Mouse (Mus musculus): ENCODE results near the gene Zdhhc1. TPM values are rescaled to one million over a fixed set of nuclear protein-coding genes. Genes with fewer than 3 reads are reported as not detected.

Zdhhc1 gene
- polyA plus RNA-seq, 1 experiment from 2014 or later, result 68.3 TPM

DNA sequence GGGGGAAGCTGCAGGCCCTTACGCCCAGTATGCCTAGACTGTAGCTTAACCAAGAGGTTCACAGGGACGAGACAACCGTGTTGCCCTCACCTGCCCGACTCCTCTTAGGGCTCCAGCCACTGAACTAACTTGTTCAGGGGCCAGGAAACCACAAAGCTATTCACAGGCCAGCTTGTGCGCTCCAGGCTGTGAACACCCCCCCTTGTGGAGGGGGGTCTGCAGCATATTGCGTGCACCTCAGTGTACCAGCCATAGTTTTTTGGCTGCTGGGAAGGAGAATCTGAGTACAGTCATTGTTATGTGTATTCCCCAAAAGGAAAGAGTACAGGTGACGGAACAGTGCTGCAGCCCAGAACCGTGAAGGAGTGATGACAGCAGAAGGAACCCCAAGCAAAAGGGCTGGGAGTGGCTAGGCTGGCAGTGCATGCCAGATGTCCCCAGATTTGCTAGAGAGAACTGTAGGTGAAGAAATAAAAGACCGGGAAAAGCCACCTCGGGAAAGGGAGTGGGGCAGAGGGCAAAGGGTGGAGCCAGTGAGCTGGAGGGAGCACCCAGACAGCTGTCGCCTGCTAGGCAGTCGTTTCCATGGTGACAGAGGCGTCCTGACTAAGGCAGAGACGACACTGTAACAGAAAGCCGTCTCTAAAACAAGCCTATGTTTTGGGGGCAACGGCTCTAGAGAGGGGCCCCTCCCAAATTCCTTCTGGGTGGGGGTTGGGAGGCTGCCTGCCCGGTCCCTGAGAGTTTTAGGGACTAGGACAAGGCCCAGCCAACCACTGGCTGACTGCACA, 22.7 kb downstream of the Zdhhc1 start:
- DNase-seq (ENCODE audit: low read depth, low spot score) (no peak), ATAC-seq (no peak)
- CTCF ChIA-PET, result interaction anchor here (1.1 to 2.4 kb wide), 3 partner anchors 8 to 14 kb away, joined by 4 to 5 read pairs (median 5); no protein-coding TSS in a partner anchor
- POLR2A ChIA-PET, result no interaction called here
- no peak for TF ChIP-seq CTCF (IDR thresholded peaks at IDR 0.05)
- H3K27me3 ChIP-seq, result no peaks in the 10 kb centered on the region
- in situ Hi-C loops (cut with MboI; ENCODE audit: low pct_unique_long_range_greater_than_20kb), result no loop called here

- ATAC-seq, result no peak
- in situ Hi-C loops (cut with MboI; ENCODE audit: low pct_unique_long_range_greater_than_20kb), result no loop called here
- TF ChIP-seq CTCF (IDR thresholded peaks at IDR 0.05), result no peak
- ChIA-PET POLR2A (no interaction called here), CTCF (interaction anchor here (1.0 to 2.4 kb wide), 2 partner anchors 8 to 12 kb away, joined by 3 to 5 read pairs; no protein-coding TSS in a partner anchor)
- H3K27me3 ChIP-seq, result no peaks in the 10 kb centered on the region
- no peak for DNase-seq (ENCODE audit: low read depth, low spot score)
Measured at GRCm38 (mm10) chr8:105472983-105473382, 23.7 kb downstream of the Zdhhc1 start.

GRCm38 (mm10) chr8:105472414-105472932, 24.2 kb downstream of the Zdhhc1 start:
- no peak for TF ChIP-seq CTCF (IDR thresholded peaks at IDR 0.05)
- ChIA-PET POLR2A (no interaction called here), CTCF (interaction anchor here (1.0 to 2.4 kb wide), 2 partner anchors 8 to 12 kb away, joined by 3 to 5 read pairs; no protein-coding TSS in a partner anchor)
- H3K27me3 ChIP-seq, result no peaks in the 10 kb centered on the region
- ATAC-seq (no peak), DNase-seq (ENCODE audit: low read depth, low spot score) (no peak)
- in situ Hi-C loops (cut with MboI; ENCODE audit: low pct_unique_long_range_greater_than_20kb), result no loop called here

- POLR2A ChIA-PET, result interaction anchor here (1.7 kb wide), 1 partner anchor 10 kb away, joined by 9 read pairs; no protein-coding TSS in a partner anchor
Measured at GRCm38 (mm10) chr8:105471314-105472015, 25.2 kb downstream of the Zdhhc1 start, which contains the start of gene Tppp3. Gene Tppp3 (minus strand): TSS chr8:105471526.

DNA sequence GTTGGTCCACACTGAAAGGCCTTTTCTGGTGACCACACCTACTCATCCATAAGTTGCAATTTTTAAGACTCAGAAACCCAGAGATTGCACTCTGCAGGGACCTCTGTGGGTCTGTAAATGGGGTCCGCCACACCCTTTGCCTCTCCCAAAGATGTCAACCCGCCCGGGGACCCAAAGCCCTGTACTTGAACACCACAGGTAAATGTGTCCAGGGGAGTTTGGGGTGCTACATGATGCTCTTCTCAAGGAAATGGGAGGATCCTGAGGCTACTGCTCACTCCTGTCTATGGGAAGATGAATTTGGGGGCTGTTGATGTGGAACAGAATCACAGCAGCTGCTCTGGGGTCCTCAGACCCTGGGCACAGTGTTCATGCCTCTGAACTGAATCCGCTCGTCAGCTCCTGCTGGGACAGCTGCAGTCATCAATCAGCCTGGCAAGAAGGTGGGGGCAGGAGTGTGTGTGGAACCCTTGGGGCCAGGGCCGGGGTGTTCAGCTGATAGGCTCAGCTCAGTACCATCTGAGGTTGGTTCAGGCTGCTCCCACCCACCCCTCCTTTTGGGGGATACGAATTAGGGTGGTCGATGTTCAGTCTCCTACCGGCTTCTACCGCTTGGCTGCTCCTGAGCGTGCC, 25.9 kb downstream of the Zdhhc1 start:
- ChIA-PET CTCF (interaction anchor here (1.0 kb wide), 1 partner anchor 14 kb away, joined by 3 read pairs; no protein-coding TSS in a partner anchor), POLR2A (interaction anchor here (0.6 to 1.7 kb wide), 2 partner anchors 10 to 106 kb away, joined by 3 to 9 read pairs; no protein-coding TSS in a partner anchor)
- in situ Hi-C loops (cut with MboI; ENCODE audit: low pct_unique_long_range_greater_than_20kb), result no loop called here
- no peak for TF ChIP-seq CTCF (IDR thresholded peaks at IDR 0.05)
- no peaks in the 10 kb centered on the region for H3K27me3 ChIP-seq
- no peak for ATAC-seq
- no peak for DNase-seq (ENCODE audit: low read depth, low spot score)

More at GRCm38 (mm10) chr8:105471314-105472015, 25.2 kb downstream of the Zdhhc1 start, which contains the start of gene Tppp3:
- in situ Hi-C loops (cut with MboI; ENCODE audit: low pct_unique_long_range_greater_than_20kb), result no loop called here
- TF ChIP-seq CTCF (IDR thresholded peaks at IDR 0.05), result no peak
- no peak for ATAC-seq
- DNase-seq (ENCODE audit: low read depth, low spot score), result no peak
- H3K27me3 ChIP-seq, result no peaks in the 10 kb centered on the region
- CTCF ChIA-PET, result interaction anchor here (1.0 kb wide), 1 partner anchor 13 kb away, joined by 3 read pairs; no protein-coding TSS in a partner anchor

DNA sequence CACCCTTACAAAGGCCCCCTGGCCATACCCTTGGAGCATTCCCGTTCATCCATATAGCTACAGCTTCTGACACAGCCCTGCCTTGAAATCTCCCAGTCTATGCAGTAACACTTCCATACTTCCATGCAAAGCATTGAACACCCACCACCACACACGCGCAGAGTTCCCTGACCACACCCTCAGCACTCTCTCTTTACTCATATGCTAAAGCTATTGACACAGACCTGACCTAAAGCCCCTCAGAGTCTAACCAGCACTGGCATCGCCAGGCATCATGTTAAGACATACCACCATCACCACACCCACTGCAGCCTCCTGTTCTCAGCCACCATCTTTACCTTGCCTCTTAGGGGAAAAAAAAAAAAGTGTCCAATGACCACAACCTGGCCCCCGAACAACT, 26.4 kb downstream of the Zdhhc1 start:
- TF ChIP-seq CTCF (IDR thresholded peaks at IDR 0.05), result no peak
- ChIA-PET POLR2A (interaction anchor here (0.6 to 1.7 kb wide), 2 partner anchors 11 to 106 kb away, joined by 3 to 9 read pairs; no protein-coding TSS in a partner anchor), CTCF (interaction anchor here (1.5 kb wide), 1 partner anchor 14 kb away, joined by 5 read pairs; no protein-coding TSS in a partner anchor)
- in situ Hi-C loops (cut with MboI; ENCODE audit: low pct_unique_long_range_greater_than_20kb), result no loop called here
- DNase-seq (ENCODE audit: low read depth, low spot score) (no peak), ATAC-seq (no peak)
- no peaks in the 10 kb centered on the region for H3K27me3 ChIP-seq

DNA sequence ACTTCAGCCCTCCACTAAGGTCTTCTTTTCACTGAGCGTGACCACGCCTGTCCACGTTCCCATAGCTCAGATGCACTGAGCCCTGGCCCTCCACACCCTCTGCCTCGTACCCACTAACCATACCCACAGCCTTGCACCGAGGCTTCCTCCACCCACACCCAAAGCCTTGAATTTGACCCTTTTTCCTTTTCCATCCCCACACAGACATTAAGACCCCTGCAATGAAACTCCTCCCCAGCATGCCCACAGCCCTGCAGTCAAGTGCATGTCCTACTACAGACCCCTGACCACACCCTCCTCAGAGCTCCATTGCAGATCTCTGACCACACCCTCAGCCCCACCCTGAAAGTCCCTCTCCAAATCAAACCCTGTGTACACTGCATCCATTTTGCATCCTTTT, 26.9 kb downstream of the Zdhhc1 start:
- DNase-seq (ENCODE audit: low read depth, low spot score) (no peak), ATAC-seq (no peak)
- in situ Hi-C loops (cut with MboI; ENCODE audit: low pct_unique_long_range_greater_than_20kb), result no loop called here
- CTCF ChIA-PET, result interaction anchor here (1.5 kb wide), 1 partner anchor 15 kb away, joined by 5 read pairs; no protein-coding TSS in a partner anchor
- no peaks in the 10 kb centered on the region for H3K27me3 ChIP-seq
- POLR2A ChIA-PET, result interaction anchor here (1.7 kb wide), 1 partner anchor 11 kb away, joined by 9 read pairs; no protein-coding TSS in a partner anchor
- no peak for TF ChIP-seq CTCF (IDR thresholded peaks at IDR 0.05)

DNA sequence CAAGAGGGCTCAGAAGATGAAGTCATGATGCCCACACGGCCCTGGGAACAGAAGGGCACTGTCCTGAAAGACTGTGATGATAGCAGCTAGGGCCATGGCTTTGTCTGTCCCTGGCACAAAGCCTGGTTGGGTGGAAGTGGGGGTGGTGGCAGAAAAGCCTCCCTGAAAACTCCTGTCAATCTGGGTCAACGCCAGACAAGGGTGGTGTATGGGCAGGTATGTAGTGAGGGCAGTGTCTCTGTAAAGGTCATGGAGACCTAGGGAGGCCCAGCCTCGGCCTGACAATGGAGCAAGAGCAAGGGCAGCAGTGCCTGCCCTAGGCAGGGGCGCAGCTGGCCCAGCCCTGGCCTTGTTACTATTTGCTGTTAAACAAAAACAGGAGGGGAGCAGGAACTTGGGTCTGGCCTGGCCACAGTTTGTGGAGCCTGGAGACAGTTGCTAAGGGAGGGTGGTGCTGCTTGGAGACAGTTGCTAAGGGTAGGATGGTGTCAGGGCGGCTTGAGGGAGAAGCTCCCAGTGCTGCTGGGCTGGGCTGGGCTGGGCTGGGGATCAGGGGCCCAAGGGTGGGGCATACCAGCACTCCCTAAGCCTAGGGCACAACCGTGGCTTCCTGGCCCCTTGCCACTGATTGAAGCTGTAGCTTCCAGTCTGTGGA, 27.5 kb downstream of the Zdhhc1 start:
- in situ Hi-C loops (cut with MboI; ENCODE audit: low pct_unique_long_range_greater_than_20kb), result no loop called here
- no peak for DNase-seq (ENCODE audit: low read depth, low spot score)
- H3K27me3 ChIP-seq, result no peaks in the 10 kb centered on the region
- ATAC-seq, result no peak
- no peak for TF ChIP-seq CTCF (IDR thresholded peaks at IDR 0.05)
- POLR2A ChIA-PET, result interaction anchor here (0.6 kb wide), 1 partner anchor 18 kb away, joined by 3 read pairs; no protein-coding TSS in a partner anchor
- CTCF ChIA-PET, result interaction anchor here (1.5 kb wide), 1 partner anchor 15 kb away, joined by 5 read pairs; no protein-coding TSS in a partner anchor

DNA sequence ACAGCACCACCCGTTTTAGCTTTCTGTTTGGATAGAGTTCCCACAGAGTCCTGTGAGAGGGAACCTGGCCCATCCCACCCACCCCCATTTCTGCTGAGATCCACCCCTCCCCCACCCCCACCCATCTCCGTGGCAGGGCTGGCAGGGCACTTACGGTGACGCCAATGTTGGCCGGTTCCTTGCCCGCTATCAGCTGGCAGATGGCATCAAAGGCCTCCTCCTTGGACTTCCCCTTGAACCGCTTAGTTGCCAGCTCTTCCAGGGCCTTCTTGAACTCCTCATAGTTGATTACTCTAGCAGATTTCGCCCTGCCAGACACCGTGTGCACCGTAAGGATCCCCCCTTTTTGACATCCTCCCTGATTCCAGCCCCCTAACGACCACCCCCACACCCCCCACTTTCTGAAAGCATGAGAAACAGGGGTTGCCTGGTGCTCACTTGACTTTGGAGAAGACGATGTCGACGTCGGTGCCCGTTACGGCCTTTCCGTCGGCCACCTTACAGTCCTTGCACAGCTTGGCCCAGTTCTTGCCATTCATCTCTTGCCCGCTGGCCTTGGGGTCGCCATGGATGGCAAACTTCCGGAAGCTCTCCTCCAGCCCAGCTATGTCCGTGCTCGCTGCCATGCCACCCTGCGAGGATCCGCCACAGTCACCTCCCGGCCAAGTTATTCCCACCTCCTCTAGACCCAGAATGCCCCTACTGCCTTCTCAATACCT, 28.5 kb downstream of the Zdhhc1 start:
- DNase-seq (ENCODE audit: low read depth, low spot score) (no peak), ATAC-seq (no peak)
- CTCF ChIA-PET, result no interaction called here
- TF ChIP-seq CTCF (IDR thresholded peaks at IDR 0.05), result no peak
- POLR2A ChIA-PET, result interaction anchor here (0.6 kb wide), 2 partner anchors 17 to 56 kb away, joined by 3 read pairs; no protein-coding TSS in a partner anchor
- no peaks in the 10 kb centered on the region for H3K27me3 ChIP-seq
- in situ Hi-C loops (cut with MboI; ENCODE audit: low pct_unique_long_range_greater_than_20kb), result no loop called here

Data from Patski (cell line).